Comparison of ENCODE assay signal across 12 mouse cellular contexts in the genomic region with DNA sequence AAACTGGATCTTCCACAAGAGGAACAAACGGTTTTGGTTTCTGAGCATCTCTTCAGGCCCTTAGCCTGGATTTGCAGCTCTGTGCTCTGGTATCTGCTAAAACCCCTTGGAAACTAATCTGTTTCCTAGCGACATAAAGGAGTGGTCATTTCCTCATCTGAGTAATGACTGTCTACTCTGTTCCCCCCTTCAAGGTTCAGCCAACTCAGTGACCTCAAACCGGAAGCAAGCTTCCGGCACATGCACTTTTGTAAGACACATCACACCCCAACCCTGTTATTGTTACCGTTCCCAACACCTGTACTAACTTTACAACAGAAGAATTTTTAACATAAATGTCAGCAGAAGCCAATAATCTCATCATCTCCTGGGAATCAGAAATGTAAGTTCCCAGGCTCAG.
"Had no signal": no experiment of that assay in that cellular context is flagged by ENCODE, and none has a peak within 500 bp of the region (broad histone marks: within the 10 kb centered on the region; RNA-seq: fewer than 3 reads in every experiment).

No protein-coding gene starts in this region.

- DNase-seq: retina, postnatal 1 day; right cerebral cortex, adult 18-20 months; right cerebral cortex, postnatal 14 days; right cerebral cortex, postnatal 25 days; right cerebral cortex, postnatal 4 days; spleen, adult 18-20 months; thymus, adult 18-20 months; thymus, adult 2 months; thymus, postnatal 14 days; thymus, postnatal 25 days; thymus, postnatal 36 days; thymus, postnatal 4 days had no signal
